Mouse (Mus musculus) erythroblast, embryonic 14.5 days (primary cell): ENCODE results near the gene Vdac1. TPM values are rescaled to one million over a fixed set of nuclear protein-coding genes. Genes with fewer than 3 reads are reported as not detected.

ENCODE experiments used
- H3K27me3 ChIP-seq: 2 replicates; pipeline ENCODE4 v1.6.1; 2012; ENCODE audit warnings: inconsistent platforms; ENCODE audit not compliant: control insufficient read depth
- H3K36me3 ChIP-seq: 2 replicates; pipeline ENCODE4 v1.6.1; 2012; ENCODE audit warnings: mild to moderate bottlenecking, inconsistent platforms; ENCODE audit not compliant: control insufficient read depth
- H3K4me1 ChIP-seq: 2 replicates; pipeline ENCODE4 v1.6.1; 2012; ENCODE audit warnings: inconsistent platforms; ENCODE audit not compliant: control insufficient read depth
- H3K4me3 ChIP-seq: replicated peaks from 2 replicates; pipeline ENCODE3; 2012; ENCODE audit warnings: moderate library complexity, mild to moderate bottlenecking, inconsistent platforms
- H3K9me3 ChIP-seq: 2 replicates; pipeline ENCODE4 v1.6.1; 2012; ENCODE audit warnings: low read length, inconsistent platforms, mixed read lengths; ENCODE audit not compliant: control insufficient read depth
- GATA1 ChIP-seq: IDR thresholded peaks from 2 replicates; pipeline ENCODE4 v1.6.1; 2012; ENCODE audit warnings: low read length, inconsistent platforms, mixed read lengths
- TAL1 ChIP-seq: IDR thresholded peaks from 3 replicates; pipeline ENCODE4 v1.6.1; 2012; ENCODE audit warnings: low read length, inconsistent platforms, mixed read lengths
- polyA plus RNA-seq: library from polyadenylated mRNA; stranded (reverse); fragments of >175 nt; gene quantifications from 2 replicates; pipeline ENCODE4 v1.2.3, GENCODE M21; 2012

Vdac1 gene
- polyA plus RNA-seq, 1 experiment = 1.0 TPM

- H3K4me3 ChIP-seq = no peak overlapping the region
- TF ChIP-seq GATA1 (no peak), TAL1 (no peak)
- no peaks in the 10 kb centered on the region for H3K27me3 ChIP-seq
- peaks cover 5% of the 10 kb centered on the region for H3K36me3 ChIP-seq
- H3K9me3 ChIP-seq = no peaks in the 10 kb centered on the region
- peaks cover 61% of the 10 kb centered on the region for H3K4me1 ChIP-seq
Measured at GRCm38 (mm10) chr11:52366358-52366757, 5.7 kb downstream of the Vdac1 start.

GRCm38 (mm10) chr11:52368176-52368985 is 7.7 kb downstream of the Vdac1 start:
- Histone ChIP-seq H3K36me3 (peaks cover 7% of the 10 kb centered on the region), H3K27me3 (no peaks in the 10 kb centered on the region), H3K9me3 (no peaks in the 10 kb centered on the region), H3K4me3 (no peak overlapping the region), H3K4me1 (peaks cover 46% of the 10 kb centered on the region)
- TF ChIP-seq GATA1 (no peak), TAL1 (no peak)

GRCm38 (mm10) chr11:52369252-52370134 is 8.8 kb downstream of the Vdac1 start:
- Histone ChIP-seq H3K9me3 (no peaks in the 10 kb centered on the region), H3K4me1 (peaks cover 43% of the 10 kb centered on the region), H3K36me3 (peaks cover 7% of the 10 kb centered on the region), H3K4me3 (no peak overlapping the region), H3K27me3 (no peaks in the 10 kb centered on the region)
- TF ChIP-seq TAL1 = no peak
- TF ChIP-seq GATA1 = no peak

- Histone ChIP-seq H3K27me3 (no peaks in the 10 kb centered on the region), H3K4me3 (no peak overlapping the region), H3K4me1 (peaks cover 38% of the 10 kb centered on the region), H3K9me3 (no peaks in the 10 kb centered on the region), H3K36me3 (peaks cover 13% of the 10 kb centered on the region)
- TF ChIP-seq GATA1 (no peak), TAL1 (no peak)
Measured at GRCm38 (mm10) chr11:52370135-52370452, 9.4 kb downstream of the Vdac1 start.

- Histone ChIP-seq H3K9me3 (no peaks in the 10 kb centered on the region), H3K4me1 (peaks cover 35% of the 10 kb centered on the region), H3K36me3 (peaks cover 16% of the 10 kb centered on the region), H3K4me3 (no peak overlapping the region), H3K27me3 (no peaks in the 10 kb centered on the region)
- no peak for TF ChIP-seq GATA1
- no peak for TF ChIP-seq TAL1
Measured at GRCm38 (mm10) chr11:52370538-52370937, 9.9 kb downstream of the Vdac1 start.

GRCm38 (mm10) chr11:52373841-52374240 is 13.2 kb downstream of the Vdac1 start:
- Histone ChIP-seq H3K4me3 (no peak overlapping the region), H3K4me1 (peaks cover 19% of the 10 kb centered on the region), H3K36me3 (peaks cover 46% of the 10 kb centered on the region), H3K27me3 (no peaks in the 10 kb centered on the region), H3K9me3 (no peaks in the 10 kb centered on the region)
- TF ChIP-seq GATA1 (no peak), TAL1 (no peak)

- H3K36me3 ChIP-seq = peaks cover 51% of the 10 kb centered on the region
- TF ChIP-seq TAL1 = no peak
- no peak for TF ChIP-seq GATA1
Measured at GRCm38 (mm10) chr11:52374340-52374739, 13.7 kb downstream of the Vdac1 start.

GRCm38 (mm10) chr11:52377579-52377978 is 16.9 kb downstream of the Vdac1 start:
- H3K36me3 ChIP-seq = peaks cover 72% of the 10 kb centered on the region
- TF ChIP-seq TAL1 (no peak), GATA1 (no peak)
- no peaks in the 10 kb centered on the region for H3K27me3 ChIP-seq
- no peak overlapping the region for H3K4me3 ChIP-seq
- H3K9me3 ChIP-seq = no peaks in the 10 kb centered on the region
- H3K4me1 ChIP-seq = peaks cover 10% of the 10 kb centered on the region

More at GRCm38 (mm10) chr11:52374340-52374739, 13.7 kb downstream of the Vdac1 start:
- H3K4me3 ChIP-seq = no peak overlapping the region
- H3K27me3 ChIP-seq = no peaks in the 10 kb centered on the region
- H3K9me3 ChIP-seq = no peaks in the 10 kb centered on the region
- H3K4me1 ChIP-seq = peaks cover 14% of the 10 kb centered on the region

GRCm38 (mm10) chr11:52379241-52379640 is 18.6 kb downstream of the Vdac1 start:
- no peak for TF ChIP-seq GATA1
- TF ChIP-seq TAL1 = no peak
- Histone ChIP-seq H3K36me3 (peaks cover 85% of the 10 kb centered on the region), H3K4me1 (peaks cover under 1% of the 10 kb centered on the region; the same call in 1 of the 2 replicates), H3K4me3 (no peak overlapping the region), H3K27me3 (no peaks in the 10 kb centered on the region), H3K9me3 (no peaks in the 10 kb centered on the region)
